9 mouse cellular contexts compared by ENCODE assay signal in genomic region chr15:100198983-100199745, GRCm38 (mm10). TPM values are rescaled to one million over a fixed set of nuclear protein-coding genes. Genes with fewer than 3 reads are reported as not detected.
DNase-seq lines count a peak whose midpoint lies in the region; ATAC-seq and TF ChIP-seq lines count a peak whose summit lies in the region.
"Had no signal": no experiment of that assay in that cellular context is flagged by ENCODE, and none has a peak within 500 bp of the region (broad histone marks: within the 10 kb centered on the region; RNA-seq: fewer than 3 reads in every experiment).

No protein-coding gene starts in this region.

- no peak overlapping the region for H3K27ac ChIP-seq in liver, embryonic 14.5 days
- H3K27ac ChIP-seq in liver, embryonic 11.5 days (ENCODE audit: low read depth, low read length) = no peak overlapping the region

- no peaks in the 10 kb centered on the region; the same call in 1 of the 2 replicates for H3K36me3 ChIP-seq in liver, embryonic 14.5 days (replicated peaks; ENCODE audit: control insufficient read depth, insufficient read depth, low read depth)
- peaks cover 10% of the 10 kb centered on the region; the same call in 1 of the 2 replicates for H3K36me3 ChIP-seq in liver, embryonic 11.5 days (ENCODE audit: control insufficient read depth, insufficient read depth, low read length)

- WGBS in liver, embryonic 14.5 days (ENCODE audit: insufficient replicate concordance) = 81% methylated on average over 11 of the region's 11 CpGs
- 89% methylated on average over 11 of the region's 11 CpGs for WGBS in liver, embryonic 11.5 days

- H3K9me3 ChIP-seq in liver, embryonic 14.5 days (ENCODE audit: control insufficient read depth, low read length) = no peaks in the 10 kb centered on the region
- no peaks in the 10 kb centered on the region for H3K9me3 ChIP-seq in liver, embryonic 11.5 days (ENCODE audit: control insufficient read depth, low read length)

- H3K27me3 ChIP-seq in liver, embryonic 14.5 days (ENCODE audit: control insufficient read depth, insufficient read depth, low read length) = no peaks in the 10 kb centered on the region
- no peaks in the 10 kb centered on the region for H3K27me3 ChIP-seq in liver, embryonic 11.5 days (replicated peaks; ENCODE audit: control insufficient read depth, insufficient read depth, low read length)

- H3K9ac ChIP-seq in liver, embryonic 14.5 days (replicated peaks) = no peak overlapping the region
- no peak overlapping the region for H3K9ac ChIP-seq in liver, embryonic 11.5 days (ENCODE audit: low read depth, low read length)

- 0 out of 2 replicates have a peak, but pooled peaks have one; percentile 14 for TF ChIP-seq CTCF in liver, embryonic 14.5 days (IDR thresholded peaks at IDR 0.05; ENCODE audit: low read depth)

- H3K4me3 ChIP-seq in liver, embryonic 14.5 days (ENCODE audit: insufficient read depth in 1 of 2, low read depth in 2 of 2, low read length in 2 of 2) = no peak overlapping the region
- no peak overlapping the region for H3K4me3 ChIP-seq in liver, embryonic 11.5 days (ENCODE audit: low read depth, low read length)
- H3K4me3 ChIP-seq: erythroblast, embryonic 14.5 days had no signal

- no peak for DNase-seq in liver, embryonic 14.5 days (ENCODE audit: low read depth in 3 of 3, low spot score in 3 of 3)
- no peak for DNase-seq in liver, embryonic 11.5 days (ENCODE audit: low spot score)
- DNase-seq in cerebellum, adult 9-11 months = peak; percentile 91
- DNase-seq in gastrocnemius, postnatal 4 days (ENCODE audit: low spot score in 2 of 2) = peak; percentile 31 to 33
- DNase-seq in lung, postnatal 10 days = peak; percentile 36
- DNase-seq in kidney, postnatal 25 days = no peak
- DNase-seq: thymus, postnatal 4 days had no signal

- no peak for ATAC-seq in liver, embryonic 14.5 days (ENCODE audit: insufficient read depth)
- ATAC-seq in liver, embryonic 11.5 days (replicated peaks; ENCODE audit: low FRiP score) = no peak
- no peak for ATAC-seq in granulocyte monocyte progenitor cell, adult 5-6 weeks (replicated peaks; ENCODE audit: poor library complexity, severe bottlenecking)

- no peak for TF ChIP-seq EP300 in liver, embryonic 14.5 days (IDR thresholded peaks at IDR 0.05; ENCODE audit: low read depth)

- H3K4me1 ChIP-seq in liver, embryonic 14.5 days (replicated peaks; ENCODE audit: control insufficient read depth in 2 of 2, insufficient read depth in 2 of 2, low read length in 1 of 2) = no peaks in the 10 kb centered on the region
- no peaks in the 10 kb centered on the region for H3K4me1 ChIP-seq in liver, embryonic 11.5 days (replicated peaks; ENCODE audit: control insufficient read depth, insufficient read depth, low read length)

- no peak overlapping the region for H3K4me2 ChIP-seq in liver, embryonic 14.5 days (ENCODE audit: low read depth)
- H3K4me2 ChIP-seq in liver, embryonic 11.5 days = no peak overlapping the region

RNA-seq across cellular contexts. Expression of gene Atf1, which starts 28.5 kb away (rescaled TPM):
- 21.3 and 29.7 TPM in 2 replicates for polyA plus RNA-seq in liver, embryonic 14.5 days (2012; rRNA removed)
- polyA plus RNA-seq in liver, embryonic 14.5 days (2014; fragmentation: Nextera tagmentation; extraction: Ambion mirVana) = 24.9 and 27.6 TPM in 2 replicates
- polyA plus RNA-seq in liver, embryonic 11.5 days (2014; fragmentation: Nextera tagmentation; extraction: Ambion mirVana) = 62.9 and 65.3 TPM in 2 replicates
- total RNA-seq in gastrocnemius, postnatal 4 days (2021) = 10 to 100 TPM; 66.1 to 68.7 TPM
- total RNA-seq in granulocyte monocyte progenitor cell, adult 5-6 weeks (2014; fragmentation: Nextera tagmentation) = 56.7 and 75.0 TPM in 2 replicates
- total RNA-seq in granulocyte monocyte progenitor cell, adult 5-6 weeks (2017) = 62.3 and 63.0 TPM in 2 replicates

Comparison
In these comparisons a context has a peak if more than half of its experiments do, and no peak if none do; other contexts are left out.
1. DNase-seq: peak in cerebellum, adult 9-11 months (single experiment), gastrocnemius, postnatal 4 days (2 of 2) and lung, postnatal 10 days (single experiment); none in liver, embryonic 14.5 days (0 of 3), liver, embryonic 11.5 days (single experiment) and kidney, postnatal 25 days (0 of 2).